Mouse (Mus musculus): ENCODE measurements around the gene Mrgprh. TPM values are rescaled to one million over a fixed set of nuclear protein-coding genes. Genes with fewer than 3 reads are reported as not detected.

Gene Mrgprh
- polyA plus RNA-seq, 1 experiment, result not detected

DNA sequence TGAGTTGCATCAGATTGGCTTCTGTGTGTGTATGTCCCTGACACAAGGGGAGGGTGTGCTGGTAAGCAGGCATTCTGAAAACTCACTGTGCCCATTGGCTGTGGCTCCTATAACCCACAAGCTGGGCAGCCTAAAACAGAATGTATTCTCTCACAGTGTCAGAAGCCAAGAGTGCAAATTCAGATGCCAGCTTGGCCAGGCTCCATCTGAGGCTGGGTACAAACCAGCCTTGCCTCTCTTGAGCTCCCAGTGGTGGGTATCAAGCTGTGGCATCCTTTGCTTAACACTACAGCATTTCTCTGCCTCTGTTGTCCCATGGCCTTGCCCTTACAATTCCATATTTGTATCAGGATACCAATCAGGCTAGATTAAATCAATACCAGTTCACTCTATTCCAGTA lies 11.7 kb upstream of the Mrgprh start:
- no peaks in the 10 kb centered on the region for H3K4me1 ChIP-seq (ENCODE audit: control insufficient read depth, insufficient read depth, low read length)
- H3K27ac ChIP-seq (ENCODE audit: insufficient read depth, low read length), result no peak overlapping the region
- H3K4me3 ChIP-seq (ENCODE audit: insufficient read depth, low read length), result no peak overlapping the region
- TF ChIP-seq POLR2A (IDR thresholded peaks at IDR 0.05; ENCODE audit: low read depth, low read length), result no peak
- no peak for TF ChIP-seq CTCF (IDR thresholded peaks at IDR 0.05; ENCODE audit: borderline replicate concordance, insufficient read depth, low read length)

DNA sequence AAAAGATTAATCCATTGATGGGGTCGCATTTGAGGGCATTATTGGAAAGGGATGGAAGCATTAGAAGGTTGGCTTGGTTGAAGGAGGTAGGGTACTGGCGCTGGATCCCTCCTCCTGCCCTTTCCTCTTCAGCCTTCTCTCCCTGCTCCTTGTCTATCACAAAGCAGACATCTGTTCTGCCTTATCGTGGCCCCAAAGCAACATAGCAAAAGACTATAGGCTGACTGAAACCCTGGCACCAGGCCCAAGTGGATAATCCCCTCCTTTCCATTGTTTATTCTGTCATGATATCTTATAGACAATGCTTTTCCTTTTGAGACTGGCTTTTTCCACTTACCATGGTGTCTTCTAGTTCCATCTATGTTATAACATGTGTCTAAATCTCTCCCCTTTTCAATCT lies 10.4 kb upstream of the Mrgprh start:
- no peak overlapping the region for H3K4me3 ChIP-seq (ENCODE audit: insufficient read depth, low read length)
- no peaks in the 10 kb centered on the region for H3K4me1 ChIP-seq (ENCODE audit: control insufficient read depth, insufficient read depth, low read length)
- no peak for TF ChIP-seq CTCF (IDR thresholded peaks at IDR 0.05; ENCODE audit: borderline replicate concordance, insufficient read depth, low read length)
- TF ChIP-seq POLR2A (IDR thresholded peaks at IDR 0.05; ENCODE audit: low read depth, low read length), result no peak
- no peak overlapping the region for H3K27ac ChIP-seq (ENCODE audit: insufficient read depth, low read length)

DNA sequence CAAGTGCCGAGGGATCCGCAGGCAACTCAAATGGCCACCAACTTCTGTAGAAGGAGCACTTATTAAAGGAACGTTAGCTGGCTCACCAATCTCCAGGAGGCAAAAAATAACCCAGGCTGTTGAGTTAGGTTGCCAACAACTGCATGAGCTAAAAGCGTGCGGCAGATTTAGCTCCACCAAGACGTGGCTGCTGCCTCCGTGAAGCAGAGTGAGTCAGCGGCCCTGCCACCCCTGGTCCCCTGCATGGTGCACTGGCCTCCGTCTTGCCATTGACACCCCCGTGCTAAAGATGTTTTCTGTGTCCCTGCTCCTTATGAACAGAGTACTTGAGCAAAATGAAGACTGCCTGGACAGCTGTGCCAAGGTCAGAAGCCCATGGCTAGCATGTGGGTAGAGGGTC lies 9.0 kb upstream of the Mrgprh start:
- H3K4me1 ChIP-seq (ENCODE audit: control insufficient read depth, insufficient read depth, low read length), result no peaks in the 10 kb centered on the region
- H3K4me3 ChIP-seq (ENCODE audit: insufficient read depth, low read length), result no peak overlapping the region
- no peak for TF ChIP-seq CTCF (IDR thresholded peaks at IDR 0.05; ENCODE audit: borderline replicate concordance, insufficient read depth, low read length)
- no peak for TF ChIP-seq POLR2A (IDR thresholded peaks at IDR 0.05; ENCODE audit: low read depth, low read length)
- no peak overlapping the region for H3K27ac ChIP-seq (ENCODE audit: insufficient read depth, low read length)

DNA sequence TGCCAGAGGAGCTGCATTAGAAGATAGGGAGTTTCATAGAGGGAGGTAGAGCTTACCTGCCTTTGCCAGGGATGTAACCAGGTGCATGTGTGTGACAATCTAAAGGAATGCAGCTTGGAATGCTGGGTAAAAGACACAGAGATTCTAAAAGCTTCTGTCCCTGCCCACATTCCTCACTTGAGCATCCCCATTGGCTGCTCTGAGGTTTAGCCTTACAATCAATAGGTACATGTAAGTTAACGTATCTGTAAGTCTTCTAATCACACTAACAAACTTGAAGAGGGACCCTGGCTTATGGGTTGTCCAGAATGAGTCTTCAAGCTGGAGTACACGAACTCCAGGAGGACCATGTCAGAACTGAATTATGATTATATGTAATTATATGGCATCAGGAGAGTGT lies 7.8 kb upstream of the Mrgprh start, which contains the start of gene Mas1:
TSS of gene Mas1 (minus strand) at position 101 of the 400 bp plus-strand sequence.
- H3K4me1 ChIP-seq (ENCODE audit: control insufficient read depth, insufficient read depth, low read length), result no peaks in the 10 kb centered on the region

DNA sequence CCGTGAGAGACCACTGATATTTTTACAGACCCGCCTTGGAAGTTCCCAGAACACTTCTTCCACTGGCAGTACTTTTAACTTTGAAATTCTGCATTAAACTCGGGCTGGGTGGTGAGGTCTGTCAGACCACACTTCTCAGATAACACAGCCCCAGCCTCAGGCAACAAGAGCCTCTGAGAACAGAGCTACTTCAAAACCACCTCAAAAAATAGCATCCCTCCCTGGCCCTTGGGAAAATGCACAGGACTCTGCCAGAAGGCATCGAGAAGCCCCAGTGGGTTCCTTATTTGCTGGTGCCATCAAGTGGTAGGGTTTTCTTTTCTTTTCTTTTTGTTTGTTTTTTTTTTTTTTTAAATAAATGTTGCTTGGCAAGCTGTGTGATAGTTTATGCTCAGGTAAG lies 7.2 kb upstream of the Mrgprh start:
- Histone ChIP-seq H3K27ac (ENCODE audit: insufficient read depth, low read length) (no peak overlapping the region), H3K4me3 (ENCODE audit: insufficient read depth, low read length) (no peak overlapping the region), H3K4me1 (ENCODE audit: control insufficient read depth, insufficient read depth, low read length) (no peaks in the 10 kb centered on the region)
- no peak for TF ChIP-seq POLR2A (IDR thresholded peaks at IDR 0.05; ENCODE audit: low read depth, low read length)
- no peak for TF ChIP-seq CTCF (IDR thresholded peaks at IDR 0.05; ENCODE audit: borderline replicate concordance, insufficient read depth, low read length)

More for the DNA sequence above, 7.8 kb upstream of the Mrgprh start, which contains the start of gene Mas1:
- TF ChIP-seq CTCF (IDR thresholded peaks at IDR 0.05; ENCODE audit: borderline replicate concordance, insufficient read depth, low read length), result no peak
- TF ChIP-seq POLR2A (IDR thresholded peaks at IDR 0.05; ENCODE audit: low read depth, low read length), result no peak
- H3K27ac ChIP-seq (ENCODE audit: insufficient read depth, low read length), result no peak within 1 kb of the TSS
- H3K4me3 ChIP-seq (ENCODE audit: insufficient read depth, low read length), result no peak within 1 kb of the TSS

DNA sequence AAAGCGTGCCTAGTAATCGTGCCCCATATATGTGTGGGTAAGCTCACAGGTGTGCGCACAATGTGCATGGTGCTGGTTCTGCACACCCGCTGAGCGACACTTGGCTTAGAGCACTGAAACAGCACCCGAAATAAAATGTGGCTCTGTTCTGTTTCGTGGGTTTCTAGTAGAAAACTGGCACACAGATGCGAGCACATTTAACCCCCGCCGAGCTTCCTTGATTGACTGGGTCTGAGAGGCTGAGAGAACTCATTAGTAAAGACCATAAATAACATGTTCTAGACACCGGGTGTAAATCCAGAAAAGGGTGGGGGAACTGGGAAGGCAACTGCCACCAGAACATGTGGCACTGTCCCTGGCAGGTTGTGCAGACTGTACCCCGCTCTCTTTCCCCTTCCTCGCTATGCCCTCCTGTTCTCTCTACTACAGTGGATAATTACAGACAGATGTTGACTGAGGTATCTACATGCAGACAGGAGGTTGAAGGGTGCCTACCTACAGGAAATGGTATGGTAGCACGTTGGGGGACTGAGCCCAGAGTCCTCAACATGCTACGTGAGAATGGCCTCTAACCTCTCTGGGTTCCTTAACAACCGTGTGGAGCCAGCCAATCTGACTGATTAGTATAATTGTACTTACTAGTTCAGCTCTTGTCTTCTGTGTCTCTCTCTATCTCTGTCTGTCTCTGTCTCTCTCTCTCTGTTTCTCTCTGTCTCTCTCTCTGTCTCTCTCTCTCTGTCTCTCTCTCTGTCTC lies 3.4 kb upstream of the Mrgprh start:
- no peaks in the 10 kb centered on the region for H3K4me1 ChIP-seq (ENCODE audit: control insufficient read depth, insufficient read depth, low read length)
- no peak overlapping the region for H3K4me3 ChIP-seq (ENCODE audit: insufficient read depth, low read length)
- no peak overlapping the region for H3K27ac ChIP-seq (ENCODE audit: insufficient read depth, low read length)
- TF ChIP-seq POLR2A (IDR thresholded peaks at IDR 0.05; ENCODE audit: low read depth, low read length), result no peak

DNA sequence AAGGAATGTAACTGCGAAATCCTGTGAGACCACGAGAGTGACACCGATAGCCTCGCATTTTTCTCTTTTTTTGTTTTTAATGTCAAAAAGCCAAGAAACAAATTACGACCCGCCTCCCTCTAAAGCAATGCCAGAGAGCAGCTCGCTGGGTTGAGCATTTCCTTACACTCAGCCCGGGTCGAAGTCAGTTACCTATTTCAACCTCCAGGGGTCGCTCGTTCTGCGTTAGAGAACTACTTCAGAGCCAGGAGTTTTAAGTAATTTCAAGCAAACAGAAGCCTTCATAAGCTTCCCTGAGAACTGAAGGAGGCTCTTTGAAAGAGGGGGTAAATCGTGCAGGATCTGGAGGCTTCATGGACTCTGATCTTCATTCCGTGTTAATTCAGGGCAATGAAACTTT lies 4.3 kb downstream of the Mrgprh start:
- TF ChIP-seq CTCF (IDR thresholded peaks at IDR 0.05; ENCODE audit: borderline replicate concordance, insufficient read depth, low read length) (no peak), POLR2A (IDR thresholded peaks at IDR 0.05; ENCODE audit: low read depth, low read length) (no peak)
- Histone ChIP-seq H3K27ac (ENCODE audit: insufficient read depth, low read length) (no peak overlapping the region), H3K4me1 (ENCODE audit: control insufficient read depth, insufficient read depth, low read length) (no peaks in the 10 kb centered on the region), H3K4me3 (ENCODE audit: insufficient read depth, low read length) (no peak overlapping the region)

DNA sequence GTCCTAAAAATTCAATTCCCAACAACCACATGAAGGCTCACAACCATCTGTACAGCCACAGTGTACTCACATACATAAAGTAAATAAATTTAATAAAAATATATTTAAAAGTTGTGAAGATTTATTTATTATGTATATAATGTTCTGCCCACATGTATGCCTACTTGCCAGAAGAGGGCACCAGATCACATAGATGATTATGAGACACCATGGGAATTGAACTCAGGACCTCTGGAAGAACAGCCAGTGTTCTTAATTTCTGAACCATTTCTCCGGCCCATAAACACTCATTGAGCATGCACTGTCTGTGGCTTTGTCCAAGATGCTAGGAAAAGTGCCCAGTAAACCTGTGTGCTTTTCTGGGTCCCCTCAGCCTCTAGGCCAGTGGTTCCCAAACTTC lies 5.4 kb downstream of the Mrgprh start:
- Histone ChIP-seq H3K27ac (ENCODE audit: insufficient read depth, low read length) (no peak overlapping the region), H3K4me1 (ENCODE audit: control insufficient read depth, insufficient read depth, low read length) (no peaks in the 10 kb centered on the region), H3K4me3 (ENCODE audit: insufficient read depth, low read length) (no peak overlapping the region)
- no peak for TF ChIP-seq CTCF (IDR thresholded peaks at IDR 0.05; ENCODE audit: borderline replicate concordance, insufficient read depth, low read length)
- TF ChIP-seq POLR2A (IDR thresholded peaks at IDR 0.05; ENCODE audit: low read depth, low read length), result no peak

DNA sequence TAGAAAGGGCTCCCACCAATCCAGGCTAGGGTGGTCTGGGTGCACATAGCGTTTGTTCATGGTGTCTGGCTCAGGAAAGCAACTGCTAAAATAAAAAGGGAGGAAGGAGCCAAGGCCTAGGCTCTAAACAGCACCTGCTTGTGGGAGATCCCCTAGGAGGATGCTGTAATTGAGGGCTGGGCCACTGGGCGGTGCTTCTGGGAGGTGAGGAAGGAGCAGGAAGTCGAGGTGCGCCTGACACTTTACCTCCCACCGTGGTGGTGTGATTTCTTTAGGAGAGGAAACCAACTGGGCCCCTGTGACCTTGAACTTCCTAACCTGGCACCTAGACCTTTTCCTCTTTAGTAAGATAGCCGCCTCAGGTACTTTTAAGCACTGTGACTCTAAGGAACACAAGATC lies 10.8 kb downstream of the Mrgprh start:
- TF ChIP-seq CTCF (IDR thresholded peaks at IDR 0.05; ENCODE audit: borderline replicate concordance, insufficient read depth, low read length) (no peak), POLR2A (IDR thresholded peaks at IDR 0.05; ENCODE audit: low read depth, low read length) (no peak)
- Histone ChIP-seq H3K27ac (ENCODE audit: insufficient read depth, low read length) (no peak overlapping the region), H3K4me3 (ENCODE audit: insufficient read depth, low read length) (no peak overlapping the region), H3K4me1 (ENCODE audit: control insufficient read depth, insufficient read depth, low read length) (no peaks in the 10 kb centered on the region)

DNA sequence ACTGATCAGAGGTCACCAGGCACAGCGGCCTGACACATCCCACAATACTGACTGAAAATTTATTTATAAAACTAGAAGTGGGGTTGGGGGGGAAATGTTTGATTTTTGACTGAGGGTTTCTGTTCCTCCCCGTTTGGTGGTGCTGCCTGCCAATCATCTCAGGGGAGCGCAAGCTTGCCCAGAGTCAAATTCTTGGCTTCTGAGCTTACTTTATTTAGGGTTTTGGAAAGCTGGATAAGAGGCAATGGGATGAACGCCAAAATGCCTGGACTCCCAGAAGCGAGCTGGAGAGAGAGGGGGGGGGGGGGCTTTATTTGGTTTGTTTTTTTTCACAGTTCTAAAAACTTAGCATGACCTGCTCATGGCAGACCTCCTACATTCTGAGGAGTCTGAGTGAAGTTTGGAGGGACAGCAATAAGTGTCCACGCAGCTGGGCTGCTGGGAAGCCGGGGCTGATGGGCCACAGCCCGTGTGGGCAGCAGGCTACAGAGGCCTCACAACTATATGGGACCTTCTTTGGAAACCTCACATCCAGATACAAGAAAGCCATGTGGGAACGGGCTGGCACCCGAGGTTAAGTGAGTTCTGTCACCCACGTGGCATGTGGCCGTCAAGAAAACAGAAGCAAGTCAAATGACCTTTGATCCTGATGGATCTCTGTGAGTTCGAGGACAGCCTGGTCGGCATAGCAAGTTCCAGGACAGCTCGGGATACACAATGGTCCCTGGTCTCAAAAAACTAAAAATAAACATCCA lies 11.4 kb downstream of the Mrgprh start:
- no peak for TF ChIP-seq CTCF (IDR thresholded peaks at IDR 0.05; ENCODE audit: borderline replicate concordance, insufficient read depth, low read length)
- TF ChIP-seq POLR2A (IDR thresholded peaks at IDR 0.05; ENCODE audit: low read depth, low read length), result no peak
- no peaks in the 10 kb centered on the region for H3K4me1 ChIP-seq (ENCODE audit: control insufficient read depth, insufficient read depth, low read length)

More for the DNA sequence above, 11.4 kb downstream of the Mrgprh start:
- H3K27ac ChIP-seq (ENCODE audit: insufficient read depth, low read length), result no peak overlapping the region
- no peak overlapping the region for H3K4me3 ChIP-seq (ENCODE audit: insufficient read depth, low read length)

Data from embryonic fibroblast, embryonic 13.5 days (primary cell).